Mouse (Mus musculus): ENCODE data around the gene Hist1h2ai. TPM values are rescaled to one million over a fixed set of nuclear protein-coding genes. Genes with fewer than 3 reads are reported as not detected.
"Not testable (repeated sequence)": the region's sequence is repeated elsewhere in the genome, so short reads cannot be mapped to it uniquely, and the experiment has no call there.

Gene Hist1h2ai
- total RNA-seq, 1 experiment from 2014 or later: 273 TPM

- ATAC-seq (replicated peaks; ENCODE audit: insufficient number of reproducible peaks, low FRiP score, low TSS enrichment, poor library complexity, severe bottlenecking): no peak
Measured at GRCm38 (mm10) chr13:21722993-21723836, 7.0 kb downstream of the Hist1h2ai start.

- ATAC-seq (replicated peaks; ENCODE audit: insufficient number of reproducible peaks, low FRiP score, low TSS enrichment, poor library complexity, severe bottlenecking): no peak
Measured at GRCm38 (mm10) chr13:21727948-21728572, 11.8 kb downstream of the Hist1h2ai start.

- ATAC-seq (replicated peaks; ENCODE audit: insufficient number of reproducible peaks, low FRiP score, low TSS enrichment, poor library complexity, severe bottlenecking): no peak
Measured at GRCm38 (mm10) chr13:21729544-21729943, 13.3 kb downstream of the Hist1h2ai start.

- no peak for ATAC-seq (replicated peaks; ENCODE audit: insufficient number of reproducible peaks, low FRiP score, low TSS enrichment, poor library complexity, severe bottlenecking)
Measured at GRCm38 (mm10) chr13:21733466-21733865, 17.2 kb downstream of the Hist1h2ai start.

GRCm38 (mm10) chr13:21734010-21734905, 18.0 kb downstream of the Hist1h2ai start:
- peak; percentile 88 for ATAC-seq (replicated peaks; ENCODE audit: insufficient number of reproducible peaks, low FRiP score, low TSS enrichment, poor library complexity, severe bottlenecking)

GRCm38 (mm10) chr13:21734906-21735767, 18.9 kb downstream of the Hist1h2ai start, which contains the start of gene Hist1h4j:
Gene Hist1h4j, plus strand, starts transcription at chr13:21735064.
- peak; percentile 67 for ATAC-seq (replicated peaks; ENCODE audit: insufficient number of reproducible peaks, low FRiP score, low TSS enrichment, poor library complexity, severe bottlenecking)

- ATAC-seq (replicated peaks; ENCODE audit: insufficient number of reproducible peaks, low FRiP score, low TSS enrichment, poor library complexity, severe bottlenecking): no peak
Measured at GRCm38 (mm10) chr13:21745006-21745405, 28.8 kb downstream of the Hist1h2ai start.

- ATAC-seq (replicated peaks; ENCODE audit: insufficient number of reproducible peaks, low FRiP score, low TSS enrichment, poor library complexity, severe bottlenecking): no peak
Measured at GRCm38 (mm10) chr13:21749387-21750158, 33.4 kb downstream of the Hist1h2ai start.

- ATAC-seq (replicated peaks; ENCODE audit: insufficient number of reproducible peaks, low FRiP score, low TSS enrichment, poor library complexity, severe bottlenecking): peak; percentile 87
Measured at GRCm38 (mm10) chr13:21750159-21751017, 34.2 kb downstream of the Hist1h2ai start, which contains the start of gene Hist1h4k. Gene Hist1h4k, minus strand, starts transcription at chr13:21750505.

- ATAC-seq (replicated peaks; ENCODE audit: insufficient number of reproducible peaks, low FRiP score, low TSS enrichment, poor library complexity, severe bottlenecking): no peak
Measured at GRCm38 (mm10) chr13:21751417-21751816, 35.2 kb downstream of the Hist1h2ai start.

- no peak for ATAC-seq (replicated peaks; ENCODE audit: insufficient number of reproducible peaks, low FRiP score, low TSS enrichment, poor library complexity, severe bottlenecking)
Measured at GRCm38 (mm10) chr13:21751827-21752226, 35.6 kb downstream of the Hist1h2ai start.

GRCm38 (mm10) chr13:21752356-21752755, 36.1 kb downstream of the Hist1h2ai start:
- no peak for ATAC-seq (replicated peaks; ENCODE audit: insufficient number of reproducible peaks, low FRiP score, low TSS enrichment, poor library complexity, severe bottlenecking)

GRCm38 (mm10) chr13:21753051-21753523, 36.9 kb downstream of the Hist1h2ai start:
- no peak for ATAC-seq (replicated peaks; ENCODE audit: insufficient number of reproducible peaks, low FRiP score, low TSS enrichment, poor library complexity, severe bottlenecking)

- peak; percentile 95 for ATAC-seq (replicated peaks; ENCODE audit: insufficient number of reproducible peaks, low FRiP score, low TSS enrichment, poor library complexity, severe bottlenecking)
Measured at GRCm38 (mm10) chr13:21753524-21754285, 37.5 kb downstream of the Hist1h2ai start, which contains the start of the genes Hist1h2ak and Hist1h2bn. Gene Hist1h2ak, minus strand, starts transcription at chr13:21753827. Gene Hist1h2bn, plus strand, starts transcription at chr13:21754123.

- ATAC-seq (replicated peaks; ENCODE audit: insufficient number of reproducible peaks, low FRiP score, low TSS enrichment, poor library complexity, severe bottlenecking): not testable (repeated sequence)
Measured at GRCm38 (mm10) chr13:21754294-21755001, 38.2 kb downstream of the Hist1h2ai start.
